In the genomic region with DNA sequence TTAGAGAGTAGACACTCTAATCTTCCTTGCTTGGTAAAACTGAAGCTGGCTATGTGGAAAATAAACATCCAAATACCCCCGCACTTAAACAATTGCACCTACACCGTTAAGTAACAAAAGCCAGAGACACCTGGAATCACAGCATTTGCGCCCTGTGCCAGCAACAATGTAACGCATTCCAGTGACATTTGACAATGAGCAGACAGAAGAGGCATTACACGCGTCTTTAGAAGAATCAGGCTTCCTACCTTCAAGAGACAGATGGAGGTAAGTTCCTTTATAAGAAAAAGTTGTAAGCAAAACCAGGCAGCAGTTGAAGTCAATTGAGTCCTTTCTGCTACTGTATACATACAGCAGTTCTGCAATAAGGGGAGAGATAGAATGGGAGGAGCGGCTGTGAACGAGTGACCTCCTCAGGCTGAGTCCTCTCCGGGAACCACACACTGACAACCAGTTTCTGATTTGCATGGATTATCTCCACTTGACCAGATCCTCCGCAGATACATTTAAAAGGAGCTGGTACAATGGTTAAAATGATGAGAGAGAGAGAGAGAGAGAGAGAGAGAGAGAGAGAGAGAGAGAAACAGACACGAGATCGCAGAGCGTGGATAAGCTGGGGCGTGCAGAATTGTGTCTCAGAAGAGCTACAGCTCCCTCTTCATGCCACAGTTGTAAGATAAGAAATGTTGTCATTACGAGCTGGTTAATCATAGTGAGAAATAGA, we compare ENCODE assay signal across 8 mouse cellular contexts.
DNase-seq lines count a peak whose midpoint lies in the region; TF ChIP-seq lines count a peak whose summit lies in the region.

No protein-coding gene starts in this region.

- H3K4me3 ChIP-seq in layer of hippocampus, adult 2 months = peak overlapping the region; percentile 52
- peak overlapping the region; percentile 48 for H3K4me3 ChIP-seq in embryonic facial prominence, embryonic 10.5 days

- H3K9me3 ChIP-seq in embryonic facial prominence, embryonic 10.5 days = no peaks in the 10 kb centered on the region

- intact Hi-C loops in heart, postnatal 14 days (cut with DNase I) = loop anchor here (2.0 to 5.0 kb wide), 2 partner anchors 88 to 454 kb away; partner anchors contain the start of gene Adgrl2

- peak overlapping the region; percentile 62; the same call in 1 of the 2 replicates for H3K27ac ChIP-seq in layer of hippocampus, adult 2 months
- H3K27ac ChIP-seq in embryonic facial prominence, embryonic 10.5 days (replicated peaks) = no peak overlapping the region

- DNase-seq in layer of hippocampus, adult 2 months (ENCODE audit: low spot score in 2 of 2) = peak in 1 of 2 experiments; percentile 50
- DNase-seq in layer of hippocampus, postnatal 36 days = no peak
- DNase-seq in embryonic facial prominence, embryonic 10.5 days (ENCODE audit: low spot score) = no peak
- DNase-seq in heart, postnatal 14 days = peak; percentile 16 to 18
- DNase-seq in left cerebral cortex, adult 11 months (ENCODE audit: low spot score) = peak; percentile 46
- DNase-seq in lung, postnatal 25 days (ENCODE audit: low spot score) = peak; percentile 41
- DNase-seq in retina, postnatal 1 day = peak; percentile 85
- DNase-seq in spleen, adult 18-20 months = no peak

- TF ChIP-seq CTCF in layer of hippocampus, adult 2 months (conservative IDR thresholded peaks at IDR 0.05) = peak; percentile 73

- 22% methylated on average over 15 of the region's 15 CpGs for WGBS in embryonic facial prominence, embryonic 10.5 days

- H3K36me3 ChIP-seq in embryonic facial prominence, embryonic 10.5 days (replicated peaks) = no peaks in the 10 kb centered on the region

- H3K27me3 ChIP-seq in embryonic facial prominence, embryonic 10.5 days (replicated peaks; ENCODE audit: low read depth, poor library complexity, severe bottlenecking) = peaks cover 18% of the 10 kb centered on the region

- H3K4me1 ChIP-seq in embryonic facial prominence, embryonic 10.5 days = peaks cover 14% of the 10 kb centered on the region

Comparison
In these comparisons a context has a peak if more than half of its experiments do, and no peak if none do; other contexts are left out.
1. DNase-seq: peak in heart, postnatal 14 days (2 of 2), left cerebral cortex, adult 11 months (single experiment), lung, postnatal 25 days (single experiment) and retina, postnatal 1 day (single experiment); none in layer of hippocampus, postnatal 36 days (0 of 2), embryonic facial prominence, embryonic 10.5 days (single experiment) and spleen, adult 18-20 months (0 of 2).